Mouse (Mus musculus) MEL (cell line): Measurements from ENCODE around the gene Casc3. TPM values are rescaled to one million over a fixed set of nuclear protein-coding genes. Genes with fewer than 3 reads are reported as not detected.

Experiments used
- DNase-seq: peaks from one replicate; pipeline ENCODE4 v3.0.0; 2011; ENCODE audit warnings: low read depth, low spot score
- H3K27ac ChIP-seq: 2 replicates; pipeline ENCODE4 v1.5.1; 2012; ENCODE audit warnings: low read depth, mild to moderate bottlenecking, control low read depth, low read length, moderate library complexity; ENCODE audit not compliant: control insufficient read depth
- H3K27me3 ChIP-seq, 2 experiments: fragments of 150-350 bp in 1 of 2; sonication (generic) in 1 of 2; 2 replicates each; pipeline ENCODE4 v1.6.1; 2012; ENCODE audit warnings: low read length in 2 of 2, mild to moderate bottlenecking in 2 of 2, improper control_type of control experiment in 1 of 2, moderate library complexity in 1 of 2; ENCODE audit not compliant: insufficient read depth in 2 of 2, control insufficient read depth in 1 of 2
- H3K36me3 ChIP-seq, 2 experiments: 2 replicates each; pipeline ENCODE4 v1.6.1; 2012 to 2014; ENCODE audit warnings: low read length in 2 of 2, improper control_type of control experiment in 1 of 2, inconsistent platforms in 1 of 2, mild to moderate bottlenecking in 1 of 2; ENCODE audit not compliant: insufficient read depth in 2 of 2, control insufficient read depth in 1 of 2
- H3K4me1 ChIP-seq, 2 experiments: fragments of 150-350 bp in 1 of 2; sonication (generic) in 1 of 2; 2 replicates each; pipeline ENCODE4 v1.6.1; 2012; ENCODE audit warnings: low read length in 2 of 2, improper control_type of control experiment in 1 of 2, mild to moderate bottlenecking in 1 of 2; ENCODE audit not compliant: insufficient read depth in 2 of 2, control insufficient read depth in 1 of 2
- H3K4me3 ChIP-seq, 2 experiments: fragments of 150-350 bp in 1 of 2; sonication (generic) in 1 of 2; 2 replicates each; pipeline ENCODE4 v1.5.1; 2012; ENCODE audit warnings: low read depth in 2 of 2, low read length in 2 of 2, mild to moderate bottlenecking in 2 of 2, moderate library complexity in 2 of 2, control low read depth in 1 of 2, improper control_type of control experiment in 1 of 2; ENCODE audit not compliant: control insufficient read depth in 1 of 2, insufficient read depth in 1 of 2
- H3K79me2 ChIP-seq: 2 replicates; pipeline ENCODE4 v1.6.1; 2012; ENCODE audit warnings: mild to moderate bottlenecking, low read length, moderate library complexity; ENCODE audit not compliant: control insufficient read depth, poor library complexity, insufficient read depth
- H3K9ac ChIP-seq: 2 replicates; pipeline ENCODE4 v1.6.1; 2012; ENCODE audit warnings: low read depth, mild to moderate bottlenecking, control low read depth, low read length, moderate library complexity; ENCODE audit not compliant: control insufficient read depth, poor library complexity, severe bottlenecking
- H3K9me3 ChIP-seq: fragments of 150-350 bp; sonication (generic); replicated peaks from 2 replicates; pipeline ENCODE4 v1.6.1; 2012; ENCODE audit warnings: mild to moderate bottlenecking, low read length, improper control_type of control experiment, moderate library complexity; ENCODE audit not compliant: insufficient read depth
- BHLHE40 ChIP-seq: IDR thresholded peaks from 2 replicates; pipeline ENCODE4 v1.6.1; 2012; ENCODE audit warnings: low read depth, mild to moderate bottlenecking, inconsistent platforms, low read length, improper control_type of control experiment, borderline replicate concordance
- CTCF ChIP-seq, 3 experiments: IDR thresholded peaks in 2 of 3; conservative IDR thresholded peaks in 1 of 3; 2 replicates each; pipeline ENCODE4 v1.5.1; 2011 to 2012; ENCODE audit warnings: low read length in 3 of 3, low read depth in 2 of 3, mild to moderate bottlenecking in 2 of 3, improper control_type of control experiment in 1 of 3, inconsistent platforms in 1 of 3, mixed read lengths in 1 of 3, moderate library complexity in 1 of 3; ENCODE audit not compliant: control insufficient read depth in 1 of 3, insufficient read depth in 1 of 3, poor library complexity in 1 of 3, severe bottlenecking in 1 of 3
- E2F4 ChIP-seq: IDR thresholded peaks from 2 replicates; pipeline ENCODE4 v1.6.1; 2011; ENCODE audit warnings: low read depth, low read length, improper control_type of control experiment, borderline replicate concordance
- ELF1 ChIP-seq: IDR thresholded peaks from 2 replicates; pipeline ENCODE4 v1.6.1; 2014; ENCODE audit warnings: low read depth, mild to moderate bottlenecking, inconsistent platforms, low read length, improper control_type of control experiment, moderate library complexity
- EP300 ChIP-seq, 2 experiments: IDR thresholded peaks; 2 replicates each; pipeline ENCODE4 v1.6.1; 2011; ENCODE audit warnings: improper control_type of control experiment in 2 of 2, low read length in 2 of 2, low read depth in 1 of 2, mild to moderate bottlenecking in 1 of 2
- ETS1 ChIP-seq: IDR thresholded peaks from 2 replicates; pipeline ENCODE4 v1.6.1; 2012; ENCODE audit warnings: low read depth, mild to moderate bottlenecking, inconsistent platforms, low read length, improper control_type of control experiment, moderate library complexity
- GABPA ChIP-seq: IDR thresholded peaks from 2 replicates; pipeline ENCODE4 v1.6.1; 2012; ENCODE audit warnings: low read depth, mild to moderate bottlenecking, inconsistent platforms, low read length, improper control_type of control experiment, moderate library complexity
- HCFC1 ChIP-seq: IDR thresholded peaks from 2 replicates; pipeline ENCODE4 v1.6.1; 2012; ENCODE audit warnings: low read depth, mild to moderate bottlenecking, inconsistent platforms, low read length, improper control_type of control experiment, moderate library complexity
- JUND ChIP-seq: IDR thresholded peaks from 2 replicates; pipeline ENCODE4 v1.6.1; 2011; ENCODE audit warnings: low read depth, mild to moderate bottlenecking, improper control_type of control experiment, low read length
- MAX ChIP-seq: IDR thresholded peaks from 2 replicates; pipeline ENCODE4 v1.6.1; 2011; ENCODE audit warnings: low read length, improper control_type of control experiment
- MAZ ChIP-seq: IDR thresholded peaks from 2 replicates; pipeline ENCODE4 v1.6.1; 2012; ENCODE audit warnings: low read depth, mild to moderate bottlenecking, inconsistent platforms, low read length, improper control_type of control experiment
- MXI1 ChIP-seq: IDR thresholded peaks from 2 replicates; pipeline ENCODE4 v1.6.1; 2011; ENCODE audit warnings: mild to moderate bottlenecking, low read depth, low read length, improper control_type of control experiment
- MYC ChIP-seq: IDR thresholded peaks from 2 replicates; pipeline ENCODE4 v1.6.1; 2011; ENCODE audit warnings: low read depth, mild to moderate bottlenecking, low read length, improper control_type of control experiment, moderate library complexity
- NELFE ChIP-seq: IDR thresholded peaks from 2 replicates; pipeline ENCODE4 v1.6.1; 2011; ENCODE audit warnings: low read depth, low read length, improper control_type of control experiment
- NRF1 ChIP-seq: IDR thresholded peaks from 2 replicates; pipeline ENCODE4 v1.6.1; 2014; ENCODE audit warnings: low read depth, mild to moderate bottlenecking, inconsistent platforms, low read length, improper control_type of control experiment, moderate library complexity; ENCODE audit not compliant: poor library complexity, insufficient read depth, severe bottlenecking
- POLR2A ChIP-seq, 2 experiments: IDR thresholded peaks; 2 replicates each; pipeline ENCODE4 v1.6.1; 2011 to 2012; ENCODE audit warnings: low read length in 2 of 2, mild to moderate bottlenecking in 2 of 2, control low read depth in 1 of 2, improper control_type of control experiment in 1 of 2, low read depth in 1 of 2, moderate library complexity in 1 of 2; ENCODE audit not compliant: control insufficient read depth in 1 of 2, insufficient read depth in 1 of 2, poor library complexity in 1 of 2
- POLR2AphosphoS2 ChIP-seq: IDR thresholded peaks from 2 replicates; pipeline ENCODE4 v1.6.1; 2011; ENCODE audit warnings: low read length, improper control_type of control experiment
- RAD21 ChIP-seq: IDR thresholded peaks from 2 replicates; pipeline ENCODE4 v1.6.1; 2011; ENCODE audit warnings: mild to moderate bottlenecking, low read depth, low read length, improper control_type of control experiment
- RCOR1 ChIP-seq: IDR thresholded peaks from 2 replicates; pipeline ENCODE4 v1.6.1; 2012; ENCODE audit warnings: low read depth, mild to moderate bottlenecking, inconsistent platforms, low read length, improper control_type of control experiment
- SIN3A ChIP-seq: IDR thresholded peaks from 2 replicates; pipeline ENCODE4 v1.6.1; 2012; ENCODE audit warnings: low read length, improper control_type of control experiment, inconsistent platforms
- TBP ChIP-seq: IDR thresholded peaks from 2 replicates; pipeline ENCODE4 v1.8.0; 2011; ENCODE audit warnings: low read depth, low read length, improper control_type of control experiment
- TCF12 ChIP-seq: IDR thresholded peaks from 2 replicates; pipeline ENCODE4 v1.6.1; 2014; ENCODE audit warnings: low read depth, mild to moderate bottlenecking, inconsistent platforms, low read length, improper control_type of control experiment, moderate library complexity
- UBTF ChIP-seq: IDR thresholded peaks from 2 replicates; pipeline ENCODE4 v1.6.1; 2012; ENCODE audit warnings: low read depth, mild to moderate bottlenecking, inconsistent platforms, low read length, improper control_type of control experiment, moderate library complexity, borderline replicate concordance; ENCODE audit not compliant: insufficient read depth
- USF2 ChIP-seq, 2 experiments: IDR thresholded peaks; 2 replicates each; pipeline ENCODE4 v1.6.1; 2011 to 2012; ENCODE audit warnings: improper control_type of control experiment in 2 of 2, low read length in 2 of 2, borderline replicate concordance in 1 of 2, inconsistent platforms in 1 of 2, low read depth in 1 of 2, mild to moderate bottlenecking in 1 of 2; ENCODE audit not compliant: insufficient read depth in 1 of 2
- ZC3H11A ChIP-seq: IDR thresholded peaks from 2 replicates; pipeline ENCODE4 v1.6.1; 2012; ENCODE audit warnings: low read depth, mild to moderate bottlenecking, inconsistent platforms, low read length, improper control_type of control experiment
- ZMIZ1 ChIP-seq: IDR thresholded peaks from 2 replicates; pipeline ENCODE4 v1.6.1; 2012; ENCODE audit warnings: low read depth, mild to moderate bottlenecking, inconsistent platforms, low read length, improper control_type of control experiment, moderate library complexity
- ZNF384 ChIP-seq: IDR thresholded peaks from 2 replicates; pipeline ENCODE4 v1.6.1; 2012; ENCODE audit warnings: low read depth, mild to moderate bottlenecking, inconsistent platforms, low read length, improper control_type of control experiment
- polyA plus RNA-seq, 2 experiments: library from polyadenylated mRNA; stranded (reverse) in 1 of 2; unstranded in 1 of 2; fragments of >175 nt in 1 of 2; fragments of >200 nt in 1 of 2; gene quantifications; 2 replicates each; pipeline versions ENCODE4 v1.2.1 to v1.2.4; 2012; ENCODE audit warnings: low replicate concordance in 2 of 2, low read depth in 1 of 2; ENCODE audit not compliant: insufficient read length in 2 of 2, insufficient read depth in 1 of 2, missing spikeins in 1 of 2
- total RNA-seq: library from RNA; depleted of rRNA; stranded (reverse); fragments of 300-350 nt; gene quantifications from 2 replicates; pipeline ENCODE4 v1.2.3, GENCODE M21; 2012

Casc3 gene
- total and polyA plus RNA-seq, 3 experiments = 18.2 to 61.0 (median 58.6) TPM

DNA sequence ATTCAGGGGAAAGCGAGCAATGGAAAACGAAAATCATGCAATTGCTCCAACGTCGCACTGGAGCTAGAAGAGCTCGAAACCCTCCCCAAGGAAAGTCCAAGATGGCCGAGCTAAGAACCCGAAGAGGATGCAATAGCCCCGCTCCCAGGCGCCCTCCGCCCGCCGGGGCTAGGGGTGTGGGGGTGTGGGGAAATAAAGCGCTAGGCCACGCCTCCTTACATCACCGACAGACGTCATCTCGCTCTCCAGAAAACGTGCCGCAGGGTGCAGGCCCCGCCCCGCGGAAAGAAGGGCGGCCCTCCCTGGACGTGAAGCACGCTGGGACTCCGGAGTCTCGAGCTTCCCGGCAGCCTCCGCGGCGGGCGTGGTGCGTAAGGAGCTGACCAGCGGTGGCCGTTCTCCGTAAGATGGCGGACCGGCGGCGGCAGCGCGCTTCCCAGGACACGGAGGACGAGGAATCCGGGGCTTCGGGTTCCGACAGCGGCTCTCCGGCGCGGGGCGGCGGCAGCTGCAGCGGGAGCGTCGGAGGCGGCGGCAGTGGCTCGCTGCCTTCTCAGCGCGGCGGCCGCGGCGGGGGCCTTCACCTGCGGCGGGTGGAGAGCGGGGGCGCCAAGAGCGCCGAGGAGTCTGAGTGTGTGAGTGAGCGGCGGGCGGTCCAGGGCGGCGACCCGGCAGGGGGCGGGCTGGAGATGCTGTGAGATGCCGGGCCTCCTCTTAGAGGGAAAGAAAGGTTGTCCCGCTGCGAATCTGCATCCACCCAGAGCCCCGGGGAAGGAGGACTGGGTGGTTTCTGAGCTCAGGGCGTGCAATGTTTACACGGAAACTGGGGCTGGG, 5.0 kb downstream of the Casc3 start:
- DNase-seq = peak; percentile 100
- Histone ChIP-seq H3K27ac (peak overlapping the region; percentile 76), H3K9me3 (no peaks in the 10 kb centered on the region), H3K4me1 (peaks cover 3 to 11% of the 10 kb centered on the region in 2 experiments; a peak in 3 of 4 replicates), H3K36me3 (peaks cover 21 to 34% of the 10 kb centered on the region in 2 experiments), H3K9ac (peak overlapping the region; percentile 93), H3K4me3 (peak overlapping the region; percentile 79 to 93), H3K27me3 (no peaks in the 10 kb centered on the region), H3K79me2 (peaks cover 37% of the 10 kb centered on the region)
- peak; percentile 88; the same call in 1 of the 2 replicates for TF ChIP-seq POLR2AphosphoS2
- TF ChIP-seq MAX = peak; percentile 78; the same call in 1 of the 2 replicates
- peak in 2 of 3 experiments; percentile 7 to 11; a peak in 1 of 6 replicates for TF ChIP-seq CTCF (IDR thresholded peaks at IDR 0.05 in 2 of 3, conservative IDR thresholded peaks at IDR 0.05 in 1 of 3; ENCODE audit: control insufficient read depth in 1 of 3, insufficient read depth in 1 of 3, low read depth in 2 of 3, low read length in 3 of 3, poor library complexity in 1 of 3, severe bottlenecking in 1 of 3)
- TF ChIP-seq TCF12 = peak; percentile 56
- no peak for TF ChIP-seq EP300 (IDR thresholded peaks at IDR 0.05; ENCODE audit: low read depth in 1 of 2, low read length in 2 of 2)
- no peak for TF ChIP-seq ZC3H11A
- peak; percentile 94 for TF ChIP-seq MXI1
- TF ChIP-seq SIN3A = peak; percentile 87
- TF ChIP-seq ELF1 = peak; percentile 43
- TF ChIP-seq MAZ = 0 out of 2 replicates have a peak, but pooled peaks have one; percentile 66
- no peak for TF ChIP-seq ZNF384
- peak; percentile 94 to 97 for TF ChIP-seq POLR2A (IDR thresholded peaks at IDR 0.05; ENCODE audit: control insufficient read depth in 1 of 2, insufficient read depth in 1 of 2, low read depth in 1 of 2, low read length in 2 of 2, poor library complexity in 1 of 2)
- TF ChIP-seq RCOR1 = no peak
- TF ChIP-seq BHLHE40 = peak; percentile 97
- no peak for TF ChIP-seq JUND
- no peak for TF ChIP-seq USF2 (IDR thresholded peaks at IDR 0.05; ENCODE audit: borderline replicate concordance in 1 of 2, insufficient read depth in 1 of 2, low read depth in 1 of 2, low read length in 2 of 2)
- peak; percentile 96 for TF ChIP-seq NELFE
- peak; percentile 78 for TF ChIP-seq TBP
- TF ChIP-seq HCFC1 = peak; percentile 88
- TF ChIP-seq E2F4 = no peak
- TF ChIP-seq RAD21 = no peak
- TF ChIP-seq ETS1 = peak; percentile 73; the same call in 1 of the 2 replicates
- TF ChIP-seq ZMIZ1 = peak; percentile 93
- TF ChIP-seq UBTF = peak; percentile 68; the same call in 1 of the 2 replicates
- TF ChIP-seq GABPA = no peak
- TF ChIP-seq MYC = peak; percentile 79; the same call in 1 of the 2 replicates
- peak; percentile 54 for TF ChIP-seq NRF1
